Mouse (Mus musculus) spleen, adult 18-20 months (tissue): Measurements from ENCODE around the gene Dbi.
A peak's percentile ranks its signal among the peaks of the same experiment; 100 is the strongest.

Source experiments
- DNase-seq, 2 experiments: peaks; one replicate each; pipeline ENCODE4 v3.0.0; 2022; ENCODE audit warnings: mixed read lengths in 2 of 2

Dbi gene

DNA sequence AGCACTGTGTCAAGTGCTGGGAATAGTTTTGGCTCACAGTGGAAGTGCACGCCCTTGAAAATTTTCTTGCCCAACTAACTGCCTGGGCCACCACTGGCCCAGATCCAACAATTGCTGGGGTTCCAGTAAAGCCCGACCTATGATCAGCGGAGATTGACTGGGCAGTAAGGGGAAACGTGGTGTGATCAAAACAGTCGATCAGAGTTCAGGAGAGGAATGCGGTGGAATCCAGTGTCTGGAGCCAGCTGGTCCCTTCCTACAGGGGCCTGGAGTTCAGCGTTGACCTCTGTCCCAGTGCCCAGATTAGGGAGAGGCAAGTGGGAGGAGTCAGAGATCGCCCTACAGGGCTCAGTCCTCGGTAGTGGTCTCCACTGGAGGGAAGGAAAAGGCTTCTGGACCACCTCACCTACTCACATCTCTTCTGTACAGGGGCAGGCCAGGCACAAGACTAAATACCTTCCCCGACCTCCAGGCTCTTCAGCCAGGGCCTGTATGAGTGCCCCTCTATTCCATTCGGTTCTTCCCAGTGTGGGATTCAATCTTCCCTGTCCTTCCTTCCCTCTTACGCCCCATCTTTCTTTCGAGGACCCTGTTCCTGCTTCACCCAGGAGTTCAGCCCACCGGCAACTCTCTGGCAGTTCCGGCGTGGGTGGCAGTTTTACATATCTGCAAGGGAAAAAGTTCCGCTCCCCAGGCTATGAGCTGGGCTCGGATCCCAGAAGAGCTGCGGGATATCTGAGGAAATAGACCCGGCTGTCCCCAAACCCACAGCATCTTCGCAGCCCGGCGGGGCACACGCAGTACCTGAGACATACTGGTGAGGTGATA is 523 bp downstream of the Dbi start:
- DNase-seq = no peak

GRCm38 (mm10) chr1:120119389-120119788 is 1.5 kb downstream of the Dbi start:
- DNase-seq = no peak

DNA sequence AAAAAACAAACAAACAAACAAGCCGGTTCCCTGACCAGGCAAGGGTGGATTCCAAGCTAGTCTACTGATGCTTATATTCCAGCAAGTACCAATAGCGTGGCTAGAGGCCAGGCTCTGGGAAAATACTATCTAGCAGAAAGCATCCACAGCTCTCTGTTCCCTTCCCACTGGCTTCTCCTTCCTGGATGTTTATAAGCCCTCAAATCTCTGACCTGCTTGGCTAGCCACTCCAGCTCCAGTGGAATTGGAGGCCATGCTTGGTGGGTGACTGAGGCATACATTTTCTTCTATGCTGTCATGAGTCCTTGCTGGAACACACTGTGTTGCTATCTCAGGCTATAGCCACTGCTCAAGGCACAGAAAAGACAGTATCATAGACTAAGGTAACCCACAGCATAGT is 2.0 kb downstream of the Dbi start:
- no peak for DNase-seq

- DNase-seq = no peak
These were observed 4.8 kb downstream of the Dbi start for GRCm38 (mm10) chr1:120116106-120116505.

DNA sequence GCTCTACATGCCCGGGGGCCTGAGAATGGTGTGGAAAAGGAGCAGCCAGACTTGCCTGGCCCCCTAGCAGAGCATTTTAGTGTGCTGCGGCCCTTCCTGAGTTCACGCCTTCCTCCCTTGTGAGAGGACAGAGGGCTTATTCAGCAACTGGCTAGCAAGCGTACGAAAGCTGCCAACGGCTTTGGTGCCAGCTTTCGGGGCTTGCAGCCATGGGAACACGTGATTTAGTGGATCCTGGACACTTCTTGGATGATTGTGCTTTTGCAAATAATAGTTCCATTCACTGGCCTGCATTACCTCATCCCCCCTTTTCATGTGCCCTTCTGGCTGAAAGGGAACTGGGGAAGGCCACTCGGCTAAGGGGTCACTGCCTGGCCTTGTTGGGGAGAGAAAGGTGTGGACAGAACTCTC is 5.2 kb downstream of the Dbi start:
- DNase-seq = no peak

DNA sequence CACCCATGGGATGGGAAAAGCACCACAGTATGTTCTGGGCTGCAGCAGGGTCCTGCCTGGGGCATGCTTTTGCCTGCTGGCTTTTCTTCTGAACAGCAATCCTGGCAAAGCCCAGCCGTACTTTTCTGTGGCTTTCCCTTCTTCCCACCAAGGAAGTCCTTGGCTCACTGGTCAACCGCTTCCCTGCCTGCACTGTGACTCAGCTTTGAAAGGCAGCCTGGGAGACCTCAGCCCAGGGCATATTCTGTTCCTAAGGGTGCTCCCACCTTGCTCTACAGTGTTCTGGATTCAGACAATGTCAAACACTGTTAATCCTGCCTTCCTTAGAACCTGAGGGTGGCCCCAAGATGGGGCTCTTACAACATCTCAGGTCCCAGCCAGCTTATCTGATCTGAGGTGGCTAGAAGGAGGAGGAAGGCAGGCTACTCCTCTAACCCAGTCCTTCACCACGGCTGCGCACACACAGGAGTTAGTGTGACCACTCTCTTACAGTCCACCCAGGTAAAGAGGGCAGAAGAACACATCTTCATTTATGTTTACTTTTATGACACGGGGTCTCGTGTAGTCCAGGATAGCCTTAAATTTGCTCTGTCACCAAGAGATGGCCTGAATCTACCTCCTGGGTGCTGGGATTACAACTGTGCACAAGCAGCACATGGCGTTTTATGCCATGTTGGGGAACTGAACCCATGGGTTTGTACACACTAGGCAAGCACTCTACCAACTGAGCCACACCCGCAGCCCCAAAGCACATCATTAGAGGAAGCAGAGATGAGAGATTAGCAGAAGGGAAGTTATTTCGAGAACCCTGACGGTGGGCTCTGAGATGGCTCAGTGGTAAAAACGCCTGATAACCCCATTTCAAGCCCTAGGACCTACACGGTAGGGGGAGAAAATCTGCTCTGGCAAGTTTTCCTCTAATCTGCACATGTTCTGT is 8.4 kb downstream of the Dbi start:
- DNase-seq = no peak

DNA sequence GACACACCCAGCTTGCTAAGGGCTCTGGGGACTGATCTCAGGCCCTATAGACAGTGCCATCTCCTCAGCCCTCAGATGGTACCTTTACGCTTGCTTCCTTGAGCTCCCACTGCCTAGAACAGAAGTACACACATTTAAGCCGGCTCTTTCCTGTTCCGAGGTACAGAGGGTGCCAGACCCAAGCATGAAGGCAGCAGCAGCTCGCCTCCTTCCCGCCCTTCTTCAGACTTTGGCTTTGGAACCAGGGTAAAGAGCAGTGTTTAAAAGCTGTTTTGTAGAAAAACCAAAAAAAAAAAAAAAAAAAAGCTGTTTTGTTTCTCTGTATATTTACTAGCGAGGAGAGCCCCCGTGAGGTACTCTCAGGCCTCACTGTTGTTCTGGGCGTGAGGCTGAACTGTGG is 9.1 kb downstream of the Dbi start:
- no peak for DNase-seq

GRCm38 (mm10) chr1:120109741-120110432 is 11.0 kb downstream of the Dbi start:
- no peak for DNase-seq

DNA sequence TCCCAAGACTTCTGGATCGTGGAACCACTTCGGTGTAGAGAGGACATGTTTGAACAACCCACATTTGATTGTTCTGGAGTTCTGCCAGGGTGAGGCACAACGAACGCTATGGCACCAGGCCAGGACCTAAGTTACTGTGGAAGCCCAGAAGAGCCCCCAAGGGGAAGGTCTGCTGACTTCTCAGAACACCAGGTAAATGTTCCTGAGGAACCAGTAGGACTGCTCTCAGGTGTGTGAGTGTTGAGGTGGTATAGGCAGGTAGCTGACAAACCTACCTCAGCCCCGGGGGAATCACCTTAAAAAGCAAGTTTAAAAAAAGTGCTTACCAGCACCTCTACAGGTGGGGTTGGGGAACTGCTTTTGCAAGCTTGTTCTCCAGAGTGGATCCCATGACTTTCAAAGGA is 15.3 kb downstream of the Dbi start:
- DNase-seq = no peak

DNA sequence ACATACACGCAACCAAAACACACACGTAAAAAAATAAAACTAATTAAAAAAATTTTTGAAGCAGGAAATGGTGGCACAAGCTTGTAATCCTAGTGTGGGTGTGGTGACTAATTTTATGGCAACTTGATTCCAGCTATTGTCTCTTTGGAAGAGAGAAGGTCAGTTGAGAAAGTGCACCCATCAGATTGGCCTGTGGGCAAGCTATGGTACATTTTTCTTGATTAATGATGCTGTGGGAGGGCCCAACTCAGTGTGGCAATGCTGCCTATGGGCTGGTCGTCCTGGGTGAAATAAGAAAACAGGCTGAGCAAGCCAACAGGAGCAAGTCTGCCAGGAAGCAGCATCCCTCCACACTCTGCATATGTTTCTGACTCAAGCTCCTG is 19.7 kb downstream of the Dbi start:
- DNase-seq = no peak

DNA sequence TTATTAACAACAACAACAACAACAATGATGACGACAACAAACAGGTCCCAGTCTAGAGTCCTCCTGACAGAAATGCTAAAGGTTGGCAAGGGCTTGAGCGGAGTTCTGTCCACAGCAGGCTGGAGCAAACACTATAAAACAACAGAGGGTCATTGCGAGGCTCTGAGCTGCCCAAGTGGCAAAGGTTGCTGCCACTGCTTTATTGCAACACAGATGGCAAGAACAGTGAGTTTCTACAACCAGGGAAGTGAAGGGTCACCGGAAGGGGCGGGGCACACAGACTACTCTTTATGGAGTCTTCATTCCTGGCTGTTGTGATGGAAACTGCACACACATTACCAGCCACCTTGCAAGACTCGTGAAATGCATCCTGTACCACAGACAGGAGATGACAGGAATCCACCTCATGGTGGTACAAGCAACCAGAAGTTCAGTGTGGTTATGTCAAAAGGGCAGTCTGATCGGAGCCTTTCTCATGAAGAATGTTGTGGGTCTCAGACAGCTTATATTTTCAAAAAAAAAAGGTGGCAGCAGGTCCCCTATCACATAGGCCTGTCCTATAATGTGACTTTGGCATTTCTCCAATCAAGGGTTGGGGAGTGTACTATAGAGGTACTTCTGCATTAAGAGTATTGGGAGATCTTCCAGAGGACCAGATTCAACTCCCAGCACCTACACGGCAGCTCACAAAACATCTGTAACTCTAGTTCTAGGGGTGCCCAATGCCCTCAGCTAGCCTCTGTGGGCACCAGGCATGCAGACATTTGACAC is 20.2 kb downstream of the Dbi start:
- DNase-seq = no peak

DNA sequence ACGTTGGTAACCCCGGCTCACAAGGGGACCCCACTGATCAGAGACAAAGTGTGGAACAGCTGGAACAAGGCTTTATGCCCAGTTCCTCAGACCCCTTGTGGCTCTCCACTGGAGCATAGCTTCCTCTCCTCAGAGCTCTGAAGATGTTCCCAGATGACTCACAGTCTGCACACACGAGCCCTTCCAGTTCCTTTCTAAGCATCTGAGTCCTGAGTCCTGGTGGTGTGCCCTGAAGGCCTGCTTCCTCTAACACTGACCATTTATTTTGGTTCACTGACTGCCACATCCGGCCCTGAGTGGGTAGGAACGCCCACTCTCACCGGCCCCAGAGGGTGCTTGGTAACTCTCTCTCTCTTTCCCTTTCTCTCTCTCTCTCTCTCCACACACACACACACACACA is 21.4 kb downstream of the Dbi start:
- peak; percentile 35 to 53 for DNase-seq

- DNase-seq = peak; percentile 43 to 79
These were observed 22.6 kb downstream of the Dbi start for GRCm38 (mm10) chr1:120098327-120098726.

- DNase-seq = no peak
These were observed 26.0 kb downstream of the Dbi start for GRCm38 (mm10) chr1:120094920-120095319.

DNA sequence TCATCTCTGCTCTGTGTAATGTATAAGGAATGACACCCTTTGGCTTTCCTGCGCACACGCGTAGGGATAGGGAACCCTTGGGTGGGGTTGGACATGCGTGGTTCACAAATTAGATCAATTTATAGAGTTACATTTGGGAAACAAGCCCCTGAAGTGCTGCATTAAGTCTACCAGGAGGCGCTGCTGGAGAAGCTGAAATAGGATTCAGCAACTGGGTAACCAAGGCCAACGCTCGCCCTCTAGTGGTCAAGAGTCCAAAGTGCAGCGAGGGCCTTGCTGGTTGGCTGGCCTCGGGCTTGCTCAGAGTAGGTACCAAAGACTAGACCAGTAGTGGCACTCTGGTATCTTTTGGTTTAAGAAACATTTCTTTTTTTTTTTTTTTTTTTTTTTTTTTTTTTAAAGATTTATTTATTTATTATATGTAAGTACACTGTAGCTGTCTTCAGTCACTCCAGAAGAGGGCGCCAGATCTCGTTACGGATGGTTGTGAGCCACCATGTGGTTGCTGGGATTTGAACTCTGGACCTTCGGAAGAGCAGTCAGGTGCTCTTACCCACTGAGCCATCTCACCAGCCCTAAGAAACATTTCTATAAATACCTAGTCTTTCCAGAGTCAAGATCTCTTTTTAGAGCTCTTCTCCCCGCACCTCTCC is 27.3 kb downstream of the Dbi start:
- DNase-seq = peak; percentile 63 to 76

GRCm38 (mm10) chr1:120090880-120091570 is 29.9 kb downstream of the Dbi start:
- no peak for DNase-seq

DNA sequence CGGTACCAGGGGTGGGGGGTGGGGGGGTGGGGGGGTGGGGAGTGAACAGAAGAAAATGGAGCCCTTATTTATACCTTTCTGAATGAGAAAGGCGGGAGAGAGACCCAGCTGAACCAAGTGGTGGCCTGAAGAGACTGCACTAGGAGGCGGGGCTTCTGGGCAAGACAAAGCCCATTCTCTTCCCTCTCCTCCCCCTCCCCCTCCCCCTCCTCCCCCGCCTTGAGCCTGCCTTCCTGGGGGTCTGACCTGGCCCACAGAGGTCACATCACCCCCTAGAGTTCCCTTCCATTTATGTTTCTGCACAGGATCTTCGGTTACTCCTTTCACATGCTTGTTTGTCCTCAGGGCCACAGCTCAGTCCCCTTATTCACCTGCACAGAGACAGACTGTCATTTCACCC is 31.7 kb downstream of the Dbi start:
- no peak for DNase-seq

DNA sequence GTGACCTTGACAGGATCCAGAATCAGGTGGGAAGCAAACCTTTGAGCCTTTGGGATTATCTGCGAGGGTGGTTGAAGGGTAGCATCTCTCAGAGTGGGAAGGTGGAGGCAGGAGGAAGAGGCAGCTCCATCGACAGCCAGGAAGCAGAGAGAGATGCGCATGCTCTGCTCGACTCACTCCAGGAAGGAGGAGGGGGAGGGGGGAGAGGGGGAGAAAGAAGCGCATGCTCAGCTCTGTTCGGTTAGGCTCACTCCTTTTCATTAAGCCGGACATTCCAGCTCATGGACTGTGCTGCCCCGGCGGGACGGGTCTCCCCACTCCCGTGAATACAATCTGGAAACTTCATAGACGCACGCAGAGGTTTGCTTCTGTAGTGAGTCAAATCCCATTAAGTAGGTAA is 34.2 kb downstream of the Dbi start:
- DNase-seq = no peak

DNA sequence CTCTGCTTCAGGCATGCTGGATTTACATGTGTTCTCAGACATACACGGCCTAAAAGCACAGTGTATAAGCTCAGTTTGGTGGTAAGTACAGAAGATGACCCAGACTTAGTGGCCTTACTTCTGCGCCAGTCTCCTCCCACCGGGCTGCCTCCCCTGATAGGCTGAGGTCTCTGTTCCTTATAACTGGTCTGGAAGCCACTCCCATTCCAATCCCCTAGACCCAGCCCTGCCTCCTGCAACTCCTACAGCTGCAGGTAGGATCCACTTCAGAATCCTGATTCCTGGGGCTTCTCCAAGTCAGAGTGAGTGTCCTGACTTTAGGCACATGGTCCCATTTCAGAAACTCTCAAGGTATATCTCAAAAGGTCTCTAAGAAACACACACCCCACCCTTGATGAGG is 35.2 kb downstream of the Dbi start:
- DNase-seq = no peak

DNA sequence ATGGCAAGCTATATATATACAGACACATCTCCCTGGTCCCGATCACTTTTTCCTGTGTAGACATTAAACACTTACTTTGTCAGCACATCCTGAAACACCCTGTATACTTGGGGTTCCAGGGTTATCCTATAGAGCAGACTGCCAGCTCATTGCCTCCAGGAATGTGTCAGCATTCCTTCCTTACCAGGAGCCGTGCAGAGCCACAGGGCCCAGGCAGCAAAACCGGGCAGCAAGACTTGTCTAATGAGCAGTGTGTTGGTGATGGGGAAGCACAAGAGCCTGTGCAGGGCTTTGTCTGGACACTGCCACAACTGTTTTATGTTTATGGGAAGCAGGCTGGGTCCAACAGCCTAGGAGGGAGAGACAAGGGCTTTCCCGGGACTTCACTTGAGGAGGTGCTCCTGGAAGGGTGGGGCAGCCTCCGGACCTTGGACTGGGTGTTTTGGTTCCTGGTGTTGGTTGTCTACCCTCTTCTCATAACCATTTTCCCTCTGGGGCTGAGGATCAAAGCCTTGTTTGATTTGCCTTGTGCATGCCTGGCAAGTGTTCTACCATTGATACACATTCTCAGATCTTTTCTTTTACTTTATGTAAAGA is 36.9 kb downstream of the Dbi start:
- DNase-seq = no peak
